Mouse (Mus musculus) heart, postnatal 4 days (tissue): ENCODE data around the gene Cgref1. TPM values are rescaled to one million over a fixed set of nuclear protein-coding genes. Genes with fewer than 3 reads are reported as not detected.

ENCODE experiments used
- DNase-seq: peaks from one replicate; pipeline ENCODE4 v3.0.0; 2021
- total RNA-seq, 2 experiments: library from RNA; stranded (reverse); gene quantifications; 2 replicates each; pipeline ENCODE4 v1.2.3; 2021

Gene Cgref1
- total RNA-seq, 2 experiments from 2014 or later = 0.67 to 0.77 TPM

DNA sequence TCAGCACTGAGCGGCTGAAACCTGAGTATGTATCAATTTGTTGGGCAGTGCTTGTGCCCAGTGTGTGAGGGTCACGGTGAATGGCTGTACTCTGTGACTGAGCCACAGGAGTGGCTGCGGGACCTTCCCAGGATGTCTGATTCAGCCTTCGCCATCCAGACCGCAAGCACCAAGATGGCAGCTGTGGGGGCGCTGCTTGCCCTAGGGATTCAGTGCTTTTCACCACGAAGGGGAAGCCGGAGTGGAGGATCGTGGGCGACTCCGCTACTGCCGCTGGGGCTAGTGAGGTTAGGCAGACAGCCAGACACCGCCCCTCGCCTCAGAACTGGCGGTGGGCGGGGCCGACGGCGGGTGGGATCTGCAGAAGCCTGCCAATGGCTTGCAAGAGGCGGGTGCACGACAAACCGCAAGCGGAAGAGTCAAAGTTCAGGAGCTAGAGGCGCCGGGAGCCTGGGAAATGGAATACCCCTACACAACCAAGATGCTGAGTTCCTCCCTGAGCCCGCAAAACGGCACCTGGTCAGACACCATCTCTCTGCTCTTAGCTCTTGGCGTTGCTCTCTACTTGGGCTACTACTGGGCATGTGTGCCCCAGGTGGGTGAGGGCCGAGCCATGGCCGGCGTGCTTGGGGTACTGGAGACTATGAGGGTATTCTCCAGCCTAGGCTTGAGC is 4.4 kb upstream of the Cgref1 start:
- peak; percentile 95 for DNase-seq

DNA sequence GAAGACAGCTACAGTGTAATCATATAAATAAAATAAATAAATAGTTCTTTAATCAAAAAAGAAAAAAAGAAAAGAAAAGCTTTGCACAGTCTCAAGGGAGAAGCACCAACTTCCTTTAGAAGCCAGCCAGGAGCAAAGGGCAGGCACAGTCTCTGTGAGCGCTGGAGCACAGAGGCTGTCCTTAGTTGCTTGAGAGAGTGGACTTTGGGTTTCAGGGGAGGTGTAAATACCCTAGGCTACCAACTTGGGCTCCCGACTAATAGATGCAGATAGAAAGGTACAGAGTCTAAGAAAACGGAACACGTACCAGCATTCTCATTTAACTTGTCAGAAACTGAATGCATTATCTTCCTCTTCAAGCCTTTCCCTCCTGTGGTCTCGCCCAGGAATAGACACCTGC is 3.2 kb upstream of the Cgref1 start:
- no peak for DNase-seq

DNA sequence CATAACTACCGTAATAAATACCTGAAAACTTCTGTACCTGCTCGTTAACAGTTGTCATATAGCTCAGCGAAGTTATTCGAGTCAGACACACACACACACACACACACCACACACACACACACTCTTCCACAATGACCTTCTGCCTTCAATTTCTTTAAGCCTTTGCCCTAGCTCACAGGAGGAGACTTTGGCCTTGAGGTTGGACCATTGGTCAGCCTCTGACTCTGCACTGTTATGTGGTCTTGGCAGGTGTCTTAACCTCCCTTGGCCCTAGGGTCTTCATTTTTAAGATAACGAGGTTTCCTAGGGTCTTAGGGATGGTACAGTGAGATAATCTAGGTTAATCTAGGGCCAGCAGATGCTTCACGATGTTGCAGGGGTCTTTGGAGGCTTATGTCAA is 1.0 kb downstream of the Cgref1 start:
- no peak for DNase-seq

DNA sequence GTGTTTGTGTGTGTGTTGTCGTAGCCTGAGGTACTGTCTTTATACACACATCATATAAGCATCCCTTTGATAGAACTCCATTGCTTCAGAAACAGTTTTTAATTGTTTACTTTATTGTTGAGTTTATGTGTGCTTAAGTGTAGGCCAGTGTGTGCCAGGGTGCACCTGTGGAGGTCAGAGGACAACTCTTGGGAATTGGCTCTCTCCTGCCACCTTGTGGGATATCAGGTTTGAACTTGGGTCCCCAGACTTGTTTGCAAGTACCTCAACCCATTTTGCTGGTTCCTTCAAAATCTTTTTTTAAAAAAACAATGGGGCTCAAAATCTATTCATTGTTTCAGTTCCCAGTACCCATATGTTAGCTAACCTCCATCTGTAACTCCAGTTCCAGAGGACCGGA is 2.4 kb downstream of the Cgref1 start:
- DNase-seq = no peak

DNA sequence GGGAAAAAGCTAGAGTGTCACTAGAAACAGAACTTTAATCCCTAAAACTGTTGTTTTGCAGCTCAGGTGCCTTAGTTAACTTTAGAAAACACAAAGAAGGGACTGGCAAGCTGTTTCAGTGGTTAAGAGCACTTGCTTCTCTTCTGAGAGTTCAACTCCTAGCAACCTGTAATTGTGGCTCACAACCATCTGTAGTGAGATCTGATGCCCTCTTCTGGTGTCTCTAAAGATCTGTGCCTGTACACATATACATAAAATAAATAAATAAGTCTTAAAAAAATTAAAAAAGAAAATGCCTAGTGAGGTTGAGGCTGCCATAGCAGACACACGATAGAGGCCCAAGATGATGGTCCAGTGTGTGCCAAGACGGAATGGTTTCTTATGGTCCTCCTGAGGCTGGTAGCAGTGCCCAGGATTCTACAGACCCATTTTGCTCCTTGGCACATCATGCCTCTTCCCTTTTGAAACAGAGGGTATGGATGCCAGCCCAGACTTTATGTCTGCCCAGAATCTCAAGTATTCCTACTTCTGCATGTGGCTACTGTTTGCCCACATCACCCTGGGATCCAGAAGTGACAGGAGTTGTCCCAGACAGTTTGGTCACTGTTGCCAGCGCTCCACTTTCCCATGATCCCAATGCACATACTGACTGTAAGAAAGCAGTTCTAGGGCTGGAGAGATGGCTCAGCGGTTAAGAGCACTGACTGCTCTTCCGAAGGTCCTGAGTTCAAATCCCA is 10.5 kb downstream of the Cgref1 start:
- no peak for DNase-seq

DNA sequence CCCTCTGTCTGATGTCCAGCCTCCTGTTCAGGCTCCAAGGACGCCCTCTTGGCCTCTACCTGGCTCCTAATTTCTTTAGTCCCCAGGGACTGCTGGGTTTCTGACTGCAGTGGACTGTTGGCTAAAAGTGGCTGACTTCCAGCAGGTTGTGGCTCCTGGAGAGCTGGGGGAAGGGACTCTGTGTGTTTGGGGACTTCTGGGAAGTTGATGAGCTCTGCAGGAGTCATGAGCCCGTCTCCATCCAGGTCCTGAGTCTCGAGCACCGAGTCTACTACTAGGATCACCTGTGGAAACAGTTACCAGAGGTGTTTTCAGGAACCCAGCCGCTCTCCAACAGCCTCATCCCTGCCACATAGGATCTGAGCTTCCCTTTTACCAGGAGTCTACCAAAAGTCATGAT is 11.7 kb downstream of the Cgref1 start:
- no peak for DNase-seq

DNA sequence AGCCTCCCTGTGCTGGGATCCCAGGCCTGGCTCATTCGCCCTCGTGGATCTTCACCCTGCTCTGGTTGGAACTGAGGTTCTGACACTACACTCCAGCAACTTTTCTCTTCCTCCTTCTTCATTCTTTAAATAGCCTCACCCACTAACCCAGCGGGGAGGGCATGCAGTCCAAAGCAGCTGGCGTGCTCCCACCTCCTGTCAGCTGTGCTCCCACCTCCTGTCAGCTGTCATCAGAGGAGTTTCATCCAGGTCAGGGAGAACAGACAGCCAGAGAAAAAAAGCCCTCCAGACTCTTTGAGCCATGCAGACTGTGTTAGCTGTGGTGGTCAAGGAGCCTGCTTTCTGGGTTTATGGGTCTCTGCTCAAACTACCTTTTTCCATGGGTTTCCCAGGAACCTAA is 14.0 kb downstream of the Cgref1 start:
- no peak for DNase-seq

DNA sequence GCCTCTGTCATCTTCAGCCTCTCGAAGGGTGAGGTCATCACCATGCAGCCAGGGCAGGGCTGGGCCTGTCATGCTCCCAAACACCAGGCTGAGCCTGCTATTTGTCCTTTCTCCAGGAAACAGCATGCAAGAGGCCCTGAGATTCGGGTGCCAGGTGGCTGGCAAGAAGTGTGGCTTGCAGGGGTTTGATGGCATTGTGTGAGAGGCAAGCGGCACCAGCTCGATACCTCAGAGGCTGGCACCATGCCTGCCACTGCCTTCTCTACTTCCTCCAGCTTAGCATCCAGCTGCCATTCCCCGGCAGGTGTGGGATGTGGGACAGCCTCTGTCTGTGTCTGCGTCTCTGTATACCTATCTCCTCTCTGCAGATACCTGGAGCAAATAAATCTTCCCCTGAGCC is 14.5 kb downstream of the Cgref1 start:
- no peak for DNase-seq

DNA sequence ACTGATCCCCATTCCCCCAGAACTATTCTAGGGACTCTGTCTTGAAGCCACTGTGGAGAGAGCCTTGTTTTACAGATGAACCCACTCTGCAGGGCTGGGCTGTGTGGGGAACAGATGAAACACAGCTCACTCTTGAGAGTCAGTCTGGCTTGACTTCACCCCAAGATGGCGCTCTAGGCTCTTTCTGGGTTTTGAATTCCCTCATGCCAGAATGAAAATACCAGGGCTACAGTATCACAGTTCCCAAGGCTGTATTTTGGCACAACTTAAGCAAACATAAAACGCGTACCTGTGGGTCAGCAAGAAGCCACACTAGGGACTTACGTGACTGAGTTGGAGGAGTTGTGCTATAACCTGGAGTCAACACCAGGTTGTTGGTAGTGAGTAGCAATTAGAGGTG is 15.3 kb downstream of the Cgref1 start:
- DNase-seq = peak; percentile 89

DNA sequence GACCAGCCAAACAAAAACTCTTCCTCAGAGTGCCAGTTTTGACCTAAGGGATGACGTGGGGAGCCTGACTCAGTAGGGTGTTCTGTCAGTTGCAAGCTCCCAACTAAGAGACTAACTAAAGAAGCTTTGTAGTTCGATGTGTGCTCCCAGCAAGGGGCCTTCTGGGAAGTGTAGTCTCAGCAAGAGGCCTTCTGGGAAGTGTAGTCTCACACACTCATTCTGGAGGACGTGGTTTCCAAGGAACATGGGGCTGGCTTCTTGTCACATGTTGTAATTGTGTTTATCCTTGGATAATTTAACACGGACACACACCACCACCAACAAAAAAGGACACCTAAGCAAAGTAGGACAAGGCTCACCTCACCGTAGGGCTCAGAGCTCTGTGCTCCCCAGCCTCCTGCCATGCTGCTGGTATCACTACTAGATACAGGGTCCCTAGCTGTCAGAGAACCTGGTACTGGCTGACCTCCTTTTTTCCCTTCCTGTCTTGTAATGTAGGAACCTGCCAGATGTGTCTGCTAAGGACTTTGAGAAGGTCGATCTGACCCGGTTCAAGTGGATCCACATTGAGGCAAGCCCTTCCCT is 17.4 kb downstream of the Cgref1 start:
- DNase-seq = peak; percentile 27

DNA sequence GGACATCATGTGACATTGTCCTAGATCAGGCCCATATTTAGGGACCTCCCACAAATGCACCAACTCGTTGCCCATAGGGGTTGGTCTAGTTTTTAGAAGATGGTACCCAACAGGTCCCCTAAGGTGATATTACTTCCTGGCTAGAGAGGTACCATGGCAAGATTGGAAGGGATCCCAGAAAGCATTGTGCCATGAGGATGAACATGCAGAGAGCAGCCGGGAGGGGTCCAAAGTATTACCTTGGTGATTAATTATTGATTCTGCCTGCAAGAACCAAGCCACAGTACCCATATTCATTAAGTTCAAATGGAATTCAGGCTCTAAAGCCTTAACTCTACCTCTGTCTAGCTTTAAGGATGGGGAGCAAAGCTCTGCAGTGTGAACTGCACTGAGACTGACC is 19.3 kb downstream of the Cgref1 start:
- no peak for DNase-seq

DNA sequence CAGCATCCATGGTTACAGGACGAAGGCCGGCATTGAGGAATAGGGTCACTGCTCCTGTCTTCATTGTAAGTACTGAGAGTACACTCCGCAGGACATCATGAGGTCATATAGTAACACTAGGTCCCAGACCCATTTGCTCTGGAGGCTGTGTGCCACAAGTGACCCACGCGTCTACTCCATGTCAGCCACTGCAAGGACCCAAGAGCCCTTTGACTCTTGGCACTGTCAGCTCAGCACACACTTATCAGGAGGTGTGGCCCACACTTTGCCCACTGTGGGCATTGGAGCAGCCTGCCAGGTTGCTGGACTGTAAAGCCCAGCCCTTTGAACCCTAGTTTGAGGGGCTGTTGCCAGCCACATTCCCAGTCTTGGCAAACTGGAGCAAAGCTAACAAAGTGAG is 20.2 kb downstream of the Cgref1 start:
- no peak for DNase-seq

DNA sequence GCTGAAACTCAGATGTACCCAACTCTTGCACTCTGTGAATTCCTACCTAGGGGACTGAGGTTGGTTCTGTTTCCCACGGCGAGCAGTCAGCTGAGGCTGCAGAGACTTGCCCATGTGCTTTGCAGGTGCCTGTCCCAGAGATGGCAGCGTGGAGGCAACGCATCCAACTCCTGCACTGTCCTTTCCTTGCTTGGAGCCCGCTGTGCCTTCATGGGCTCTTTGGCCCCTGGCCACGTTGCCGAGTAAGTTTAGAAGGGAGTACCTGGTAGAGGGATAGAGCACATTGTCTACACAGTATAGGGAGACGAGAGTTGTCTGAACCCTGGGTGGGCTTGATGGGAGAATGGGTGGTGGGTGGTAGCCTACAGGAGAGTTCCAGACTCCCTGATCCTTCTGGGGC is 20.8 kb downstream of the Cgref1 start:
- no peak for DNase-seq

DNA sequence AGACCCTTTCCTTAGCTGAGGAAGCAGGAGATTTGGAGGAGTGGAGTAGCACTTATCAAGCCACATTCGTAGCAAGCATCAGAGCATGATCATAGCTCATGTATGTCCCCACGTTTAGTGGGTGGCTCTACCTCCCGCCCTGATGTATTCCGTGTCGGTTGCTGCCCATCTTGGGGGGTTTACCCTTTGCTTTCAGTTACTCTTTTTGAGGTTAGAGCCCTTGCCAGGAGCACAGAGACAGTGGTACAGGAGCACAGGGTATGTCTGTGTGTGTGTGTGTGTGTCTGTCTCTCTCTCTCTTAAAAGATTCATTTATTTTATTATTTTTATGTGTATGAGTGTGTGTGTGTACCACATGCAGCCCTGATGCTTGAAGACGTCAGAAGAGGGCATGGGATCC is 22.3 kb downstream of the Cgref1 start:
- no peak for DNase-seq

DNA sequence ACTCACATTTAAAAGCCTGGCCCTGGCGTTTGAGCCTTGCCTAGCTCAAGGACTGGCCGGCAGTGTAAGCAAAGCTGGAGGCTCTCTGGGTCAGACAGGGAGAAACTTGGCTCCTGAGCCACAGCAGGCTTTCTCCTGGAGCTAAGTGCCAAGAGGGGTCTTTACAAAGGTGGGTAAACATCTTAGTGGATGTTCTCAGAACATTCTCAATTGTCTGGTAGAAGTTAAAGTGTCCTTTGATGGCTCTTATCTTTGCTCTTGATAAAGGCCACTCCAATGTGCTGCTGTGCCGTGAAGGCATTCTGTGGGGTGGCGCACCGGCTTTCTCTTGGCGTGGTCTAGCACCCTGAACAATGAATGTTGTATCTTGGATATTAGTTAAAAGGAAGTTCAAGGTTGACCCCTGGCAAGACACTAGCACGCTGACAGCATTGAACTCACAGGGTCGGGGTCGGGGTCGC is 22.8 kb downstream of the Cgref1 start:
- DNase-seq = no peak

DNA sequence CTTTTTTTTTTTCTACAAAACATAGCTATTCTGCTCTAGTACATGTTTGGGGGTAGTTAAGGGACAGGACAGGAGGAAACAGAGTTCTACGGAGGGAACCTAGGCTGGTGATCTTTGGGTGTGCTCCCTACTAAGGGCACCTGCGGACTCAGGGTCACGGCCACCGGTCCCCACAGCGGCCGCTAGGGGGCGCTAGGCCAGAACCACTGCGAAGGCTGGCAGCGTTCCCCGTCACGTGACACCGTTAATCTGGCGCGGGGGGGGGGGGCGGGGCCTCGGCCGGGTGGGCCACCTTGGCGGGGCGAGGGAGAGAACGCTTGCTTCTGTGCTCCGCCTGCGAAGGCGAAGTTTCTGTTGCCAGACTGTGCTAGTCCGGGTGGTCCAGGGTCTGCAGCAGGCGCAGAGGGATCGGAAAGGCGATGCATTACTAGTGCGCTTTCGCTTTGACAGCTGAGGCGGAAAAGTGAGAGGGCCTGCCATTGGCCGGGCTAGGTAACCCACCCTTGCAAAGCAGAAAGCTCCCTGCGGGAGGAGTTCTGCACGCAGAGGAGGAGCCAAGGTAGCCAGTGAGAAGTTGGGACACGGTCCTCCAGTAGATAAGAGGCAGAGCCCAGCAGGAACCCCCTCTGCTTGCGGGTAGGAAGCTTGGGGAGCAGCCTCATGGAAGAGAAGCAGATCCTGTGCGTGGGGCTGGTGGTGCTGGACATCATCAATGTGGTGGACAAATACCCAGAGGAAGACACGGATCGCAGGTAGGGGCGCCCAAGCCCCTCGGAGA is 23.9 kb downstream of the Cgref1 start, which contains the start of gene Khk:
Gene Khk, plus strand, starts transcription at position 176 of the 778 bp plus-strand sequence.
- DNase-seq = peak; percentile 96

DNA sequence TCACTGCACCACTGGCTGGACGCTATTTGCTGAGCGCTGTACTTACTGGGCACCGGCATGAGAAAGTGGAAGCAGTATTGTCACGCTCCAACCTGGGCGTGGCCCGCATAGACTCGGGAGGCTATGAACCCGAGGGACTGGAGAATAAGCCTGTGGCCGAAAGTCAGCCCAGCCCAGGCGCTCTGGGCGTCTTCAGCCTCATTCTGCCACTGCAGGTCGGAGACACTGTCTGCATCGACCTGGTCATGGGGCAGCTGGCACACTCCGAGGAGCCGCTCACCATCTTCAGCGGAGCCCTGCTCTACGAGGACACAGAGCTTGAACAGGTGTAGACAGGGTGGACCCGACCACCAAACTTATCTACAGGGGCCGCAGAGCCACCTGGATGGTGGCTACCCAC is 24.8 kb downstream of the Cgref1 start:
- no peak for DNase-seq

DNA sequence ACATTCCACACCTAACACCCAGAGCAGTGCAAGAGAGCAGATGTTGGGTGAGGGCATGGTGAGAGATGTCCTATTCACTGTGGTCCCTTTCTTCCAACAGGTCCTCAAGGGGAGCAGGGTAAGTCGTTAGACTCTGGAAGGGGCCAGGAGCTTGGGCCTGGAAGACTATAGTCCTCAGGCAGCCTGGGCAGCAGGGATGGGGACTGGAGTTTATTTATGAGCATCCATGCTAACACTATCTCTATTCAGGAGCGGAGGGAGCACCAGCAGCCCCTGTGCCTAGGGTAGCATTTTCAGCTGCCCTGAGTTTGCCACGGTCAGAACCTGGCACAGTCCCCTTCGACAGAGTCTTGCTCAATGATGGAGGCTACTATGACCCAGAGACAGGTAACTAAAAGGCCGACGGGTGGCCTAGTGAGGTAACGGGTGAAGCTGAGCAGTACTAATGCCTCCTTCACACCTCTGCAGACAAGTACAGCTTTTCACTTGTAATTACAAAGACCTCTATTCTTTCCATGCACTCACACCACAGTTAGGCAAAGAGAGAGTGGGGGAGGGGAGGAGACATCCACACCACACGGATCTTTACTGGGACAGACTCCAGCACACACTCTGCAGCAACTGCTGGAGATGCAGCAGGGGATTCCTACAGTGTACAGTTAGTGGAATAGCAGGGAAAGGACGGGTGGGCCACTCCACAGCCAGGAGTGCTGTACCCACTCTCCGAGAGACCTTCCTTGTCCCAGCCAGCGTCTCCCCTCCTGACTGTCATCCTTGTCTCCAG is 25.4 kb downstream of the Cgref1 start:
- no peak for DNase-seq

DNA sequence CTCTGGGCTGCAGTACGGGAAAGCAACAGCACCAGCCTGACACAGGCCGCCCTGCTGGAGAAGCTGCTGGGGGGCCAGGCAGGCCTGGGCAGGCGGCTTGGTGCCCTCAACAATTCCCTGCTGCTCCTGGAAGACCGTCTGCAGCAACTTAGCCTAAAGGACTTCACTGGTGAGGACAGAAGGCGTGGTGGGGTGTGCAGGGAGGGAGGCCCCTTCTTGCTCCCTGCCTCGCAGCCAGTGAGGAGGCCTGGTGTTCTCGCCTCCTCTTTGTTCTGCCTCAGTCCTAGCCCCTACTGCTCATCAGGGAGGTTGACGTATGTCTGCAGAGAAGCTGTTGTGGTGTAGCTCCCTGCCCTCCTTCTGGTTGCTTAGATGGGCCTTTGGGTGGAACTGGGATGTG is 26.7 kb downstream of the Cgref1 start:
- no peak for DNase-seq

DNA sequence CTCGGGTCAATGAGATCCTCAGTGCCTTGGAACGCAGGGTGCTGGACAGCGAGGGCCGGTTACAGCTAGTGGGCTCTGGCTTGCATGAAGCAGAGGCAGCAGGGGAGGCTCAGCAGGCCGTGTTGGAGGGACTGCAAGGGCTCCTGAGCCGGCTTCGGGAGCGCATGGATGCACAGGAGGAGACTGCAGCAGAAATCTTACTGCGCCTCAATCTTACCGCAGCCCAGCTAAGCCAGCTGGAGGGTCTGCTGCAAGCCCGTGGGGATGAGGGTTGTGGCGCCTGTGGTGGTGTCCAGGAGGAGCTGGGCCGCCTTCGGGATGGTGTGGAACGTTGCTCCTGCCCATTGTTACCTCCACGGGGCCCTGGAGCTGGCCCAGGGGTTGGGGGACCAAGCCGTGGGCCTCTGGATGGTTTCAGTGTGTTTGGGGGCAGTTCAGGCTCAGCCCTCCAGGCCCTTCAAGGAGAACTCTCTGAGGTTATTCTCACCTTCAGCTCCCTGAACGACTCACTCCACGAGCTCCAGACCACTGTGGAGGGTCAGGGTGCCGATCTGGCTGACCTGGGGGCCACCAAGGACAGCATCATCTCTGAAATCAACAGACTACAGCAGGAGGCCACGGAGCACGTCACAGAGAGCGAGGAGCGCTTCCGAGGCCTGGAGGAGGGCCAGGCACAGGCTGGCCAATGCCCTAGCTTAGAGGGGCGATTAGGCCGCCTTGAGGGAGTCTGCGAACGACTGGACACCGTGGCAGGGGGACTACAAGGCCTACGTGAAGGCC is 27.3 kb downstream of the Cgref1 start:
- DNase-seq = no peak

DNA sequence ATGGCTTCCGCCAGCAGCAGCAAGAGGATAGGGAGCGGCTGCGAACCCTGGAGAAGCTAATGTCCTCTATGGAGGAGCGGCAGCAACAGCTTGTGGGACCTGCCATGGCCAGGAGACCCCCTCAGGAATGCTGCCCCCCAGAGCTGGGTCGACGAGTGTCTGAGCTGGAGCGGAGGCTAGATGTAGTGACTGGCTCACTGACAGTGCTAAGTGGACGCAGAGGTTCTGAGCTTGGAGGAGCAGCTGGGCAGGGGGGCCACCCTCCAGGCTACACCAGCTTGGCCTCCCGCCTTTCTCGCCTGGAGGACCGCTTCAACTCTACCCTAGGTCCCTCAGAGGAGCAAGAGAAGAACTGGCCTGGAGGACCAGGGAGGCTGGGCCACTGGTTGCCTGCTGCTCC is 28.0 kb downstream of the Cgref1 start:
- no peak for DNase-seq
